Mouse (Mus musculus): Measurements from ENCODE around the gene Flad1. TPM values are rescaled to one million over a fixed set of nuclear protein-coding genes. Genes with fewer than 3 reads are reported as not detected.
A peak's percentile ranks its signal among the peaks of the same experiment; 100 is the strongest.

The Flad1 gene
- polyA plus RNA-seq, 1 experiment from 2014 or later: 26.1 TPM

DNA sequence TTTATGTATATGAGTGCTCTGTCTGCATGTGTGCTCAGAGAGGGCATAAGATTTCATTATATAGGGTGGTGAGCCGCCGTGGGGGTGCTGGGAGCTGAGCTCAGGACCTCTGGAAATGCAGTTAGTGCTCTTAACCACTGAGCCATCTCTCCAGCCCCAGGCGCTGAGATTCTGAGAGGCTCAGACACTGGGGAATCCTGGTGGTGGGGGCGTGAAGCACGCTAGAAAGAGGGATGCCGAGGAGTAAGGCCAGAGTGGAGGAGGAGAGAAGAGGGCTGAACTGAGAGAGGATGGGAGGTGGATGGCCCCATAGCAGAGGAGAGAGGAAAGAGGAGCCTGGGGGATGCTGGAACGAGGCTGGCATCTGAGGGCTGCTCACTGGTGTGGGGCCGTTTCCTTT, 47.0 kb downstream of the Flad1 start:
- peaks cover 23% of the 10 kb centered on the region for H3K4me1 ChIP-seq
- H3K9me3 ChIP-seq (replicated peaks): no peaks in the 10 kb centered on the region
- DNase-seq (ENCODE audit: low spot score): no peak
- H3K36me3 ChIP-seq: no peaks in the 10 kb centered on the region
- H3K4me3 ChIP-seq: no peak overlapping the region
- WGBS: 64% methylated on average over 8 of the region's 8 CpGs
- no peak overlapping the region for H3K27ac ChIP-seq
- no peaks in the 10 kb centered on the region for H3K27me3 ChIP-seq (ENCODE audit: low read depth, poor library complexity, severe bottlenecking)

DNA sequence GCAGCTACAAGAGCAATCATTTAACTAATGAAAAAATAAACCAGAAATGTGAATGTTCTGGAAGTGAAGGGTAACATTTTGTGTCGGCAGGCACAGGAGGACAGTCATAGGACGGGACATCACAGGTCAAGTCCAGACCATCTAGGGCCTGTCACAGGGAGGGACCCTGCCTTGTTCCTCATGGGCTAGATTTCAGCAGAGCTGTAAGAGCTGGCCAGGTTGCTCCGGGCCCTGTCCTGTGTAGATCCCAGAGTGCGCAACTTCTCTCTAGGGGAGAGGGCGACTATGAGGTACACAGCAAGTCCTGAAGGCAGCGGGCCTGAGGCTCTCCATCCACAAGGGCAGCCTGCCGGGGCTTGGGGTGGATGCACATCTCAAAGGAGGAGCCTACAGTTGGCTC, 50.0 kb downstream of the Flad1 start, which contains the start of gene Dcst2:
TSS of gene Dcst2 (plus strand) at position 301 of the 400 bp plus-strand sequence.
- H3K27me3 ChIP-seq (ENCODE audit: low read depth, poor library complexity, severe bottlenecking): 0 out of 2 replicates have a peak, but pooled peaks cover 6% of the 10 kb centered on the region
- WGBS: 85% methylated on average over 7 of the region's 7 CpGs
- no peak for DNase-seq (ENCODE audit: low spot score)
- 0 out of 2 replicates have a peak within 1 kb of the TSS, but pooled peaks have one; percentile 37 for H3K27ac ChIP-seq
- H3K9me3 ChIP-seq (replicated peaks): no peaks in the 10 kb centered on the region
- H3K4me1 ChIP-seq: peaks cover 13% of the 10 kb centered on the region; the same call in 1 of the 2 replicates
- H3K4me3 ChIP-seq: no peak within 1 kb of the TSS
- no peaks in the 10 kb centered on the region for H3K36me3 ChIP-seq

DNA sequence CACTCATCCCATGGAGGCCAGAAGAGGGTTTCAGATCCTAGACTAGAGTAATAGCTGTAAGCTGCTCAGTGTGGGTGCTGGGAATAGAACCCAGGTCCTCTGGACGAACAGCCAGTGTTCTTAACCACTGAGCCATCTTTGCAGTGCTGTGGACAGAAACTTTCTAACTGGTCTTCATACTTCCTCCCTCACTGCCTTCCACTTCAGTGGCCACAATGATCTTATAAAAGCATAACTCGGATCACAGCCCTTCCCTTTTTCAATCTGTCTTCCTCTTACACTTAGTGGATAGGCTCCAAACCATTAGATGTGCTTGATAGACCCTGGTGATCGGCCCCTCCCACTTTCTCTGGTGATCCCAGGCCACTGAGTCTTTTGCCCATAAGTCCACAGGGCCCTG, 51.4 kb downstream of the Flad1 start:
- H3K4me3 ChIP-seq: no peak overlapping the region
- no peaks in the 10 kb centered on the region for H3K9me3 ChIP-seq (replicated peaks)
- no peak overlapping the region for H3K27ac ChIP-seq
- H3K27me3 ChIP-seq (ENCODE audit: low read depth, poor library complexity, severe bottlenecking): 0 out of 2 replicates have a peak, but pooled peaks cover 6% of the 10 kb centered on the region
- 80% methylated on average over 3 of the region's 3 CpGs for WGBS
- H3K4me1 ChIP-seq: peaks cover 8% of the 10 kb centered on the region; the same call in 1 of the 2 replicates
- H3K36me3 ChIP-seq: no peaks in the 10 kb centered on the region
- DNase-seq (ENCODE audit: low spot score): no peak

DNA sequence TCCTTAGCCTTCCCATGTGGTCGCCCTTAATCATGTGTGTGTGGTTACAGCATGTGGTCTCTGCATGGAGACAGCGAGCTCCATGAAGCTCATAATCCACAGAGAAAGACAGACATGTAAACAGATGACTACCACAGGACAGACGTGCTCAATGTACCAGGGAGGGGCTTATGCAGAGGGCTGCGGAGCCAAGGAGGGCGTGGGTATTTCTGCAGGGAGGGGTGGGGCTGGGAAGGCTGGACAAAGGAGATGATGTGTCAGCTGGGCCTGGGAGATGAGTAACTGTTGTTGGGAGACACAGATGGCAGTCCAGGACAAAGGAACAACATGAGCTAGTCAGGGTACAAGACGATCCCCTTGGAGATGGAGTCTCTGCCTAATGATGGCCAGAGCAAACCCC, 52.0 kb downstream of the Flad1 start:
- H3K27ac ChIP-seq: no peak overlapping the region
- no peak overlapping the region for H3K4me3 ChIP-seq
- H3K27me3 ChIP-seq (ENCODE audit: low read depth, poor library complexity, severe bottlenecking): 0 out of 2 replicates have a peak, but pooled peaks cover 6% of the 10 kb centered on the region
- H3K4me1 ChIP-seq: peaks cover 13% of the 10 kb centered on the region
- 81% methylated on average over 6 of the region's 6 CpGs for WGBS
- DNase-seq (ENCODE audit: low spot score): no peak
- H3K36me3 ChIP-seq: no peaks in the 10 kb centered on the region
- no peaks in the 10 kb centered on the region for H3K9me3 ChIP-seq (replicated peaks)

DNA sequence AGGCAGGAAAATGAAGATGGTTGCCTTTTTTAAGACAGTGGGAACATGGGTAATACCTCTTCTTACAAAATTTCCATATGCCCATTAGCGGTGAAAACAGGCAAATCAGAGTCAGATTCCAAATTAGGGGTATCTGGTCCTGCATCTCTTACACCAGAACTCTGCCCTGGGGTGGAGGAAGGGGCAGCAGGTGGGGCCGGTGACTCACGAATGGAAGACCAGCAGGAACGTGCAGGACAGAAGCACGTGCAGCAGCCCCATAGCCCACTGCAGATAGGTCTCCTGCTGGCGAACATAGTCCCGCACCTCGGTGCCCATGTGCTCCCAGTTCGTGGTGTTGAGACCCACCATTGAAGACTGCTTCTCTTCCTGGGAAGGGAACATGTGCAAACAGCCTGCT, 55.6 kb downstream of the Flad1 start:
- Histone ChIP-seq H3K4me3 (no peak overlapping the region), H3K9me3 (replicated peaks) (no peaks in the 10 kb centered on the region), H3K27me3 (ENCODE audit: low read depth, poor library complexity, severe bottlenecking) (peaks cover 25% of the 10 kb centered on the region), H3K4me1 (peaks cover 15% of the 10 kb centered on the region), H3K27ac (no peak overlapping the region), H3K36me3 (no peaks in the 10 kb centered on the region)
- DNase-seq (ENCODE audit: low spot score): no peak
- WGBS: 75% methylated on average over 9 of the region's 9 CpGs

DNA sequence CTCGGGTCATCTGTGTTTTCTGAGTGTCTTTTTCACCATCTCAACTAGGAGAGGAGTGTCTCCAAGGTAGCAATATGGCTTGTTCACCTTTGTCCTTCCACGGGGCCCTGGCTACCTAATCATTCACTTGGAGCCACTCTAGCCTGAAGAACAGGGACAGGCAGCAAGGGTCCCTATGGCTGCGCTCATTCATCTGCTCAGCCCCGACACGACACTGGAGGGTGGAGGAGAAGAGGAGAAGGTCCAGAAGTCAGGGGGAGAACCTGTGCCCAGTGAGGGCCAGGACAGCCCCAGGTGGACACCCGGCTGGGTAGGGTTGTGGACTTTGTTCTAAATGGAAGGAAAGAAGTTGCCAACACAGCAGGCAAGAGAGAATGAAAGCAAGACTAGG, 56.2 kb downstream of the Flad1 start:
- no peak for DNase-seq (ENCODE audit: low spot score)
- Histone ChIP-seq H3K27ac (no peak overlapping the region), H3K27me3 (ENCODE audit: low read depth, poor library complexity, severe bottlenecking) (peaks cover 30% of the 10 kb centered on the region), H3K9me3 (replicated peaks) (no peaks in the 10 kb centered on the region), H3K4me1 (peaks cover 18% of the 10 kb centered on the region), H3K36me3 (no peaks in the 10 kb centered on the region), H3K4me3 (no peak overlapping the region)
- 83% methylated on average over 6 of the region's 6 CpGs for WGBS

GRCm38 (mm10) chr3:89354816-89355511, 56.7 kb downstream of the Flad1 start:
- Histone ChIP-seq H3K9me3 (replicated peaks) (no peaks in the 10 kb centered on the region), H3K27me3 (ENCODE audit: low read depth, poor library complexity, severe bottlenecking) (peaks cover 36% of the 10 kb centered on the region), H3K27ac (peak overlapping the region; percentile 38; the same call in 1 of the 2 replicates), H3K4me1 (peaks cover 24% of the 10 kb centered on the region), H3K4me3 (0 out of 2 replicates have a peak overlapping the region, but pooled peaks have one; percentile 11), H3K36me3 (no peaks in the 10 kb centered on the region)
- DNase-seq (ENCODE audit: low spot score): peak; percentile 90
- WGBS: 15% methylated on average over 5 of the region's 5 CpGs

GRCm38 (mm10) chr3:89351271-89351670, 60.4 kb downstream of the Flad1 start:
- 47% methylated on average over 5 of the region's 5 CpGs for WGBS
- Histone ChIP-seq H3K36me3 (0 out of 2 replicates have a peak, but pooled peaks cover 4% of the 10 kb centered on the region), H3K4me1 (peaks cover 46% of the 10 kb centered on the region), H3K9me3 (replicated peaks) (no peaks in the 10 kb centered on the region), H3K27ac (no peak overlapping the region), H3K4me3 (no peak overlapping the region), H3K27me3 (ENCODE audit: low read depth, poor library complexity, severe bottlenecking) (peaks cover 65% of the 10 kb centered on the region)
- no peak for DNase-seq (ENCODE audit: low spot score)

Other genes with a start within 250 kb of the Flad1 start
- gene Clk2, start 247.1 kb downstream of the Flad1 start, polyA plus RNA-seq (2016; fragmentation: Nextera tagmentation; extraction: Ambion mirVana): 40.1 and 44.8 TPM in 2 replicates
- 115 and 119 TPM in 2 replicates for gene Scamp3, start 234.4 kb downstream of the Flad1 start, polyA plus RNA-seq (2016; fragmentation: Nextera tagmentation; extraction: Ambion mirVana)
- 32.2 and 35.0 TPM in 2 replicates for gene Fam189b, start 228.7 kb downstream of the Flad1 start, polyA plus RNA-seq (2016; fragmentation: Nextera tagmentation; extraction: Ambion mirVana)
- gene Gba, start 208.9 kb downstream of the Flad1 start, polyA plus RNA-seq (2016; fragmentation: Nextera tagmentation; extraction: Ambion mirVana): 34.8 and 34.9 TPM in 2 replicates
- gene Thbs3, start 196.7 kb downstream of the Flad1 start, polyA plus RNA-seq (2016; fragmentation: Nextera tagmentation; extraction: Ambion mirVana): 12.2 and 26.8 TPM in 2 replicates
- 250 and 265 TPM in 2 replicates for gene Mtx1, start 184.8 kb downstream of the Flad1 start, polyA plus RNA-seq (2016; fragmentation: Nextera tagmentation; extraction: Ambion mirVana)
- gene Muc1, start 182.8 kb downstream of the Flad1 start, polyA plus RNA-seq (2016; fragmentation: Nextera tagmentation; extraction: Ambion mirVana): 0.24 and 0.74 TPM in 2 replicates
- 272 and 282 TPM in 2 replicates for gene Krtcap2, start 165.9 kb downstream of the Flad1 start, polyA plus RNA-seq (2016; fragmentation: Nextera tagmentation; extraction: Ambion mirVana)
- gene Trim46, start 165.6 kb downstream of the Flad1 start, polyA plus RNA-seq (2016; fragmentation: Nextera tagmentation; extraction: Ambion mirVana): 3.4 and 6.1 TPM in 2 replicates
- 82.5 and 84.0 TPM in 2 replicates for gene Dpm3, start 152.5 kb downstream of the Flad1 start, polyA plus RNA-seq (2016; fragmentation: Nextera tagmentation; extraction: Ambion mirVana)
- 33.2 and 41.3 TPM in 2 replicates for gene Slc50a1, start 141.3 kb downstream of the Flad1 start, polyA plus RNA-seq (2016; fragmentation: Nextera tagmentation; extraction: Ambion mirVana)
- 29.8 and 36.8 TPM in 2 replicates for gene Efna1, start 130.7 kb downstream of the Flad1 start, polyA plus RNA-seq (2016; fragmentation: Nextera tagmentation; extraction: Ambion mirVana)
- gene Efna3, start 88.9 kb downstream of the Flad1 start, polyA plus RNA-seq (2016; fragmentation: Nextera tagmentation; extraction: Ambion mirVana): 13.2 and 18.4 TPM in 2 replicates
- gene Efna4, start 73.8 kb downstream of the Flad1 start, polyA plus RNA-seq (2016; fragmentation: Nextera tagmentation; extraction: Ambion mirVana): 47.4 and 53.4 TPM in 2 replicates
- 29.4 TPM in 2 replicates for gene Adam15, start 61.9 kb downstream of the Flad1 start, polyA plus RNA-seq (2016; fragmentation: Nextera tagmentation; extraction: Ambion mirVana)
- 0.24 TPM in 1 of 2 replicates, not detected in the other for gene Dcst2, start 49.9 kb downstream of the Flad1 start, polyA plus RNA-seq (2016; fragmentation: Nextera tagmentation; extraction: Ambion mirVana)
- gene Dcst1, start 46.6 kb downstream of the Flad1 start, polyA plus RNA-seq (2016; fragmentation: Nextera tagmentation; extraction: Ambion mirVana): 0.25 and 0.30 TPM in 2 replicates
- 0.38 and 0.49 TPM in 2 replicates for gene Zbtb7b, start 17.1 kb downstream of the Flad1 start, polyA plus RNA-seq (2016; fragmentation: Nextera tagmentation; extraction: Ambion mirVana)
- gene Lenep, start 9.1 kb downstream of the Flad1 start, polyA plus RNA-seq (2016; fragmentation: Nextera tagmentation; extraction: Ambion mirVana): 0.26 TPM in 1 of 2 replicates, not detected in the other
- 898 and 922 TPM in 2 replicates for gene Cks1b, start 6.5 kb upstream of the Flad1 start, polyA plus RNA-seq (2016; fragmentation: Nextera tagmentation; extraction: Ambion mirVana)
- gene Shc1, start 6.6 kb upstream of the Flad1 start, polyA plus RNA-seq (2016; fragmentation: Nextera tagmentation; extraction: Ambion mirVana): 82.6 and 96.2 TPM in 2 replicates
- 50.7 and 53.5 TPM in 2 replicates for gene Pygo2, start 18.3 kb upstream of the Flad1 start, polyA plus RNA-seq (2016; fragmentation: Nextera tagmentation; extraction: Ambion mirVana)
- gene Pbxip1, start 24.8 kb upstream of the Flad1 start, polyA plus RNA-seq (2016; fragmentation: Nextera tagmentation; extraction: Ambion mirVana): 13.0 and 19.2 TPM in 2 replicates
- gene Pmvk, start 42.7 kb upstream of the Flad1 start, polyA plus RNA-seq (2016; fragmentation: Nextera tagmentation; extraction: Ambion mirVana): 63.6 and 65.9 TPM in 2 replicates
- gene Kcnn3, start 108.3 kb upstream of the Flad1 start, polyA plus RNA-seq (2016; fragmentation: Nextera tagmentation; extraction: Ambion mirVana): 0.43 and 0.74 TPM in 2 replicates